In genomic region chr3:121442288-121442687, GRCm38 (mm10) we compare ENCODE assay signal across 22 mouse cellular contexts. TPM values are rescaled to one million over a fixed set of nuclear protein-coding genes. Genes with fewer than 3 reads are reported as not detected.
DNase-seq lines count a peak whose midpoint lies in the region; ATAC-seq and TF ChIP-seq lines count a peak whose summit lies in the region.
"Had no signal": no experiment of that assay in that cellular context is flagged by ENCODE, and none has a peak within 500 bp of the region (broad histone marks: within the 10 kb centered on the region; RNA-seq: fewer than 3 reads in every experiment).

No protein-coding gene starts in this region.

- H3K9me3 ChIP-seq in liver, postnatal 0 days (ENCODE audit: low read length): no peaks in the 10 kb centered on the region
- H3K9me3 ChIP-seq in liver, embryonic 12.5 days (replicated peaks): no peaks in the 10 kb centered on the region
- H3K9me3 ChIP-seq in midbrain, postnatal 0 days (ENCODE audit: low read length): no peaks in the 10 kb centered on the region
- H3K9me3 ChIP-seq: intestine, embryonic 15.5 days; liver, embryonic 15.5 days; stomach, embryonic 15.5 days had no signal

- TF ChIP-seq EP300 in liver, postnatal 0 days (IDR thresholded peaks at IDR 0.05; ENCODE audit: low read depth): no peak

- H3K4me1 ChIP-seq in liver, postnatal 0 days (ENCODE audit: insufficient read depth): peaks cover 33% of the 10 kb centered on the region
- H3K4me1 ChIP-seq in liver, embryonic 12.5 days: peaks cover 74% of the 10 kb centered on the region
- H3K4me1 ChIP-seq in midbrain, postnatal 0 days (ENCODE audit: insufficient read depth, low read length): 0 out of 2 replicates have a peak, but pooled peaks cover 3% of the 10 kb centered on the region

- no peak overlapping the region for H3K4me3 ChIP-seq in liver, postnatal 0 days (ENCODE audit: low read depth, low read length)
- no peak overlapping the region for H3K4me3 ChIP-seq in liver, embryonic 12.5 days
- H3K4me3 ChIP-seq in midbrain, postnatal 0 days (ENCODE audit: low read depth, low read length): no peak overlapping the region
- H3K4me3 ChIP-seq: embryonic facial prominence, embryonic 10.5 days; intestine, embryonic 15.5 days; left cerebral cortex, adult 2 months; liver, embryonic 15.5 days; midbrain, embryonic 12.5 days; stomach, embryonic 15.5 days had no signal

- intact Hi-C loops in heart, postnatal 10 days (cut with DNase I): no loop called here

- H3K27me3 ChIP-seq in liver, postnatal 0 days (ENCODE audit: insufficient read depth, low read length): no peaks in the 10 kb centered on the region
- no peaks in the 10 kb centered on the region for H3K27me3 ChIP-seq in liver, embryonic 12.5 days (replicated peaks)
- no peaks in the 10 kb centered on the region for H3K27me3 ChIP-seq in midbrain, postnatal 0 days (ENCODE audit: insufficient read depth, low read length)
- H3K27me3 ChIP-seq: intestine, embryonic 15.5 days; liver, embryonic 15.5 days; midbrain, embryonic 12.5 days; stomach, embryonic 15.5 days had no signal

- H3K9ac ChIP-seq in liver, postnatal 0 days (replicated peaks): no peak overlapping the region
- H3K9ac ChIP-seq in liver, embryonic 12.5 days: no peak overlapping the region
- H3K9ac ChIP-seq in midbrain, postnatal 0 days (replicated peaks; ENCODE audit: low read length, poor library complexity, severe bottlenecking): no peak overlapping the region
- H3K9ac ChIP-seq: hindbrain, embryonic 14.5 days; intestine, embryonic 15.5 days; liver, embryonic 15.5 days; midbrain, embryonic 12.5 days; stomach, embryonic 15.5 days had no signal

- peak overlapping the region; percentile 29 for H3K27ac ChIP-seq in liver, postnatal 0 days (ENCODE audit: low read depth)
- no peak overlapping the region for H3K27ac ChIP-seq in liver, embryonic 12.5 days
- H3K27ac ChIP-seq in midbrain, postnatal 0 days (ENCODE audit: low read depth, low read length): no peak overlapping the region
- H3K27ac ChIP-seq: embryonic facial prominence, embryonic 10.5 days; hindbrain, embryonic 14.5 days; intestine, embryonic 15.5 days; left cerebral cortex, adult 2 months; liver, embryonic 15.5 days; midbrain, embryonic 12.5 days; stomach, embryonic 15.5 days had no signal

- 73% methylated on average over 5 of the region's 5 CpGs for WGBS in liver, postnatal 0 days (ENCODE audit: insufficient replicate concordance)
- 68% methylated on average over 5 of the region's 5 CpGs for WGBS in liver, embryonic 12.5 days (ENCODE audit: insufficient replicate concordance)
- WGBS in midbrain, postnatal 0 days: 89% methylated on average over 5 of the region's 5 CpGs

- ATAC-seq in liver, postnatal 0 days: no peak
- ATAC-seq in liver, embryonic 12.5 days: no peak
- ATAC-seq in midbrain, postnatal 0 days (ENCODE audit: low FRiP score): no peak
- ATAC-seq: forebrain, embryonic 14.5 days; intestine, embryonic 15.5 days had no signal

- no peak overlapping the region for H3K4me2 ChIP-seq in liver, postnatal 0 days (ENCODE audit: low read depth, low read length)
- no peak overlapping the region for H3K4me2 ChIP-seq in liver, embryonic 12.5 days
- no peak overlapping the region for H3K4me2 ChIP-seq in midbrain, postnatal 0 days (ENCODE audit: low read depth, low read length, poor library complexity, severe bottlenecking)
- H3K4me2 ChIP-seq: hindbrain, embryonic 14.5 days; intestine, embryonic 15.5 days; liver, embryonic 15.5 days; midbrain, embryonic 12.5 days; stomach, embryonic 15.5 days had no signal

- peak; percentile 53 for DNase-seq in heart, adult 8-10 months (ENCODE audit: low spot score)
- no peak for DNase-seq in heart, postnatal 10 days
- DNase-seq in liver, postnatal 0 days: no peak
- peak; percentile 37 for DNase-seq in T-cell, adult 2 months (ENCODE audit: low spot score)
- DNase-seq in naive thymus-derived CD4-positive, alpha-beta T cell, adult 2 months (ENCODE audit: low read depth): peak; percentile 37
- DNase-seq in midbrain, postnatal 0 days (ENCODE audit: low spot score): no peak
- DNase-seq: adrenal gland, adult 8-10 months; cerebellum, adult 11 months; cerebellum, postnatal 14 days; kidney, postnatal 10 days; lung, postnatal 4 days; right cerebral cortex, adult 18-20 months; thymus, adult 2 months had no signal

- 0 out of 2 replicates have a peak, but pooled peaks cover 2% of the 10 kb centered on the region for H3K36me3 ChIP-seq in liver, postnatal 0 days (replicated peaks; ENCODE audit: insufficient read depth, low read length)
- peaks cover 12% of the 10 kb centered on the region for H3K36me3 ChIP-seq in liver, embryonic 12.5 days
- 0 out of 2 replicates have a peak, but pooled peaks cover 8% of the 10 kb centered on the region for H3K36me3 ChIP-seq in midbrain, postnatal 0 days (ENCODE audit: insufficient read depth, low read length)
- H3K36me3 ChIP-seq: stomach, embryonic 15.5 days had no signal

- TF ChIP-seq CTCF in liver, postnatal 0 days (IDR thresholded peaks at IDR 0.05; ENCODE audit: low read depth): no peak
- no peak for TF ChIP-seq CTCF in midbrain, postnatal 0 days (IDR thresholded peaks at IDR 0.05)

RNA-seq across cellular contexts. Expression of gene Cnn3, which starts 16.0 kb away (rescaled TPM):
- 10 to 100 TPM; 30.4 to 35.4 (median 33.8) TPM for total RNA-seq in heart, adult 8-10 months (2022)
- 100 to 1,000 TPM; 115 to 117 TPM for total RNA-seq in heart, postnatal 10 days (2021)
- 128 and 143 TPM in 2 replicates for polyA plus RNA-seq in liver, postnatal 0 days (2015; fragmentation: Nextera tagmentation; extraction: Ambion mirVana)
- 138 and 143 TPM in 2 replicates for polyA plus RNA-seq in liver, embryonic 12.5 days (2016; fragmentation: Nextera tagmentation; extraction: Ambion mirVana)
- 116 and 122 TPM in 2 replicates for total RNA-seq in midbrain, postnatal 0 days (2014; rRNA removed)
- 181 and 187 TPM in 2 replicates for polyA plus RNA-seq in midbrain, postnatal 0 days (2015; fragmentation: Nextera tagmentation; extraction: Ambion mirVana)

Comparison
In these comparisons a context has a peak if more than half of its experiments do, and no peak if none do; other contexts are left out.
1. DNase-seq: peak in heart, adult 8-10 months (single experiment), T-cell, adult 2 months (single experiment) and naive thymus-derived CD4-positive, alpha-beta T cell, adult 2 months (single experiment); none in heart, postnatal 10 days (0 of 2), liver, postnatal 0 days (single experiment) and midbrain, postnatal 0 days (single experiment).